Mouse (Mus musculus) left cerebral cortex, postnatal 4 days (tissue): ENCODE results near the gene Sprr2h. TPM values are rescaled to one million over a fixed set of nuclear protein-coding genes. Genes with fewer than 3 reads are reported as not detected.

ENCODE experiments used
- DNase-seq: peaks from one replicate; pipeline ENCODE4 v3.0.0-alpha.2; 2022
- intact Hi-C: fragments of 180-260 bp; cut with DNase I; formaldehyde crosslinking; loops from one replicate; pipeline ENCODE4 v1.15.1; 2025
- total RNA-seq, 2 experiments: library from RNA; stranded (reverse); gene quantifications; 2 replicates each; pipeline ENCODE4 v1.2.3; 2021

Sprr2h gene
- not detected for total RNA-seq

- intact Hi-C loops: no loop called here
- DNase-seq: no peak
Observed at GRCm38 (mm10) chr3:92385385-92385784, at the start of gene Sprr2h. Gene Sprr2h (plus strand): TSS chr3:92385685.

- no peak for DNase-seq
- intact Hi-C loops: no loop called here
Observed at GRCm38 (mm10) chr3:92336278-92336677, 49.2 kb upstream of the Sprr2h start.

DNA sequence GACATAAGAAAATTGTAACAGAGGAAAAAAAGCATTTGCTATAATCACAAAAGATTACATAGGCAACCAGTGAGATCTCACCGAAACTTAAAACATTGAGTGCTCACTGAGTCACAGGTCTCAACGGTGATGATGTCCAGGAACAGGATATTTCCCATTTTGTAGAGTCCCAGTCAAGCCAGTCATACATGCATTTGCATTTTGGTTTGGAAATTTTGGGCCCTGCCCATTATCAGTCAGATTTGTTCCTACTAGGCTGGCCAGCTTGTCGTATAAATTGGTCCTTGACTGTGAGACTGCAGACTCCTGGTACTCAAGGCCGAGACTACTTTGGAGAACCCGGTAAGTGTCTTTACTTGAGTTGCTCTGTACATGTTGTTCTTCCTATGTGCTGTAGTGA, 46.6 kb upstream of the Sprr2h start, which contains the start of gene Sprr2d:
Gene Sprr2d, plus strand, starts transcription at position 301 of the 400 bp plus-strand sequence.
- intact Hi-C loops: no loop called here

DNA sequence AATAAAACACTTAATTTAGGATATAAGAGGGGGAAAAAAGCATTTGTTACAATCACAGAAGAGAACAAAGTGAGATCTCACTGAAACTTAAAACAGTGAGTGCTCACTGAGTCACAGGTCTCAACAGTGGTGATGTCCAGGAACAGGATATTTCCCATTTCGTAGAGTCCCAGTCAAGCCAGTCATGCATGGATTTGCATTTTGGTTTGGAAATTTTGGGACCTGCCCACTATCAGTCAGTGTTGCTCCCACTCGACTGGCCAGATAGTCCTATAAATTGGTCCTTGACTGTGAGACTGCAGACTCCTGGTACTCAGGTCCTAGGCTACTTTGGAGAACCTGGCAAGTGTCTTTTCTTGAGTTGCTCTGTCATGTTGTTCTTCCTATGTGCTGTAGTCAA, 33.6 kb upstream of the Sprr2h start, which contains the start of gene Sprr2e:
Gene Sprr2e, plus strand, starts transcription at position 301 of the 400 bp plus-strand sequence.
- intact Hi-C loops: no loop called here

More for the DNA sequence above, 46.6 kb upstream of the Sprr2h start, which contains the start of gene Sprr2d:
- no peak for DNase-seq

GRCm38 (mm10) chr3:92361619-92362018, 23.9 kb upstream of the Sprr2h start:
- no peak for DNase-seq
- intact Hi-C loops: no loop called here

More for the DNA sequence above, 33.6 kb upstream of the Sprr2h start, which contains the start of gene Sprr2e:
- DNase-seq: no peak

GRCm38 (mm10) chr3:92364887-92365286, 20.6 kb upstream of the Sprr2h start, which contains the start of gene Sprr2f:
Gene Sprr2f (plus strand): TSS chr3:92365187.
- intact Hi-C loops: no loop called here
- no peak for DNase-seq

DNA sequence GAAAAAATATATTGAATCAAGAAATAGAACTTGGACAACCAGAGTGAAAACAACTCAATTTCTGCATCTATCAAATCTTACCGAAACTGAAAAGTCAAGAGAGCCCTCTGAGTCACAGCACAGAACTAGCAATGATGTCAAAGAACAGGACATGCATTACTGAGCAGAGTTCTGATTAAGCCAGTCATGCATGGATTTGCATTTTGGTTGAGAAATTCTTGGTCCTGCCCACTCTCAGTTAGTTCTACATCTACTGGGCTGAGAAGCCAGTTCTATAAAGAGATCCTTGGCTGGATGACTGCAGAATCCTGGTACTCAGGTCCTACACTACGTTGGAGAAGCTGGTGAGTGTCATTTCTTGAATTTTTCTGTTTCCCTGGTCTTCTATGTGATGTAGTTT, 11.9 kb upstream of the Sprr2h start:
- no peak for DNase-seq
- intact Hi-C loops: no loop called here

GRCm38 (mm10) chr3:92394301-92394700, 8.8 kb downstream of the Sprr2h start:
- no peak for DNase-seq

DNA sequence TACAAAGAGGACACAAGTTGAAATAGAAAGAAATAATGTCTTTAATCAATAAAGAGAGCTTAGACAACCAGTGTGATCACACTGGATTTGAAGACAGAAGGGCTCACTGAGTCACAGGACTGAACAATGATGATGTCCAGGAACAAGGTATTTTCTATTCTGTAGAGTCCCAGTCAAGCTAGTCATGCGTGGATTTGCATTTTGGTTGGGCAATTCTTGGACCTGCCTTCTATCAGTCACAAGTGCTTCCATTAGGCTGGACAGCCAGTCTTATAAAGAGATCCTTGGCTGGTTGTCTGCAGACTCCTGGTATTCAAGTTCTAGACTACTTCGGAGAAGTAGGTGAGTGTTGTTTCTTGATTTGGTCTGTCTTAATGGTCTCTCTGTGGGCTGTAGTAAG, 22.2 kb downstream of the Sprr2h start, which contains the start of gene Sprr2i:
Gene Sprr2i, plus strand, starts transcription at position 301 of the 400 bp plus-strand sequence.
- intact Hi-C loops: no loop called here
- no peak for DNase-seq

More at GRCm38 (mm10) chr3:92394301-92394700, 8.8 kb downstream of the Sprr2h start:
- intact Hi-C loops: no loop called here

DNA sequence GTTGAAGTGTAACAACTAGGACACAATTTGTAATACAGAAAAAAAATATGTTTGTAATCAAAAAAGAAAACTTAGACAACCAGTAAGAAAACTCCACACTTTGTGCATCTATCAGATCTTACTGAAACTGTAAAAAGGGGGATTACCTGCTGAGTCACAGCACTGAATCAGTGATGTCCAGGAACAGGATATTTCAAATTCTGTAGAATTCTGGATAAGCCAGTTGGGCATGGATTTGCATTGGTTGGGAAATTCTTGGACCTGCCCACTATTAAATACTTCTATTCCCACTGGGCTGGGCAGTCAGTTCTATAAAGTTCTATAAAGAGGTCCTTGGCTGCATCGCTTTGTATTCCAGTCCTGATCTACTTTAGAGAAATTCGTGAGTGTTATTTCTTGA, 32.3 kb downstream of the Sprr2h start, which contains the start of gene Sprr2j-ps:
Gene Sprr2j-ps, plus strand, starts transcription at position 301 of the 400 bp plus-strand sequence.
- intact Hi-C loops: no loop called here
- DNase-seq: no peak

DNA sequence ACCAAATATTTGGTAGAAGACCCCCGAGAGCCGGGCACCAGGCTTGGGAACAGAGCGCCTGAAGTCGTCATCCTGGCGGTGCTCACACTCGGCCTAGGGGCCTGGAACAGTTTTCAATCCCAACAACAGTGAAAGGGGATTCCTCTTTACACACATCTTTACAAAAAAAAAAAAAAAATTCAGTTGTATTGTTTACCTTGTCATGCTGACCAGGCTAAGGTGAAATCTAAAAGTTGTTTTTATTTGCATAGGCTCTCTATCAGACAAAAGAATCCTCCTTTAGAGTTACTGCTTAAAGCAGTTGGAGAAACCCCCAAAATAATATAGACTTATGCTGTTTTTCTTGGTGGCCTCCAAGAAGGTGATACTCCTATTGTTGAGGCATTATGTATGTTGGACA, 43.8 kb downstream of the Sprr2h start, which contains the start of gene Gm9774:
Gene Gm9774, minus strand, starts transcription at position 101 of the 400 bp plus-strand sequence.
- DNase-seq: no peak
- intact Hi-C loops: no loop called here

- intact Hi-C loops: no loop called here
- no peak for DNase-seq
Observed at GRCm38 (mm10) chr3:92432282-92432681, 46.8 kb downstream of the Sprr2h start, which contains the start of gene Sprr2k. Gene Sprr2k (plus strand): TSS chr3:92432582.

Other genes starting within 250 kb of the Sprr2h start
- not detected for gene Lelp1, start 242.9 kb upstream of the Sprr2h start, total RNA-seq
- gene Sprr2a1, start 169.9 kb upstream of the Sprr2h start, total RNA-seq: not detected
- gene Sprr2a2, start 169.8 kb upstream of the Sprr2h start, total RNA-seq: not detected
- not detected for gene Sprr2a3, start 100.3 kb upstream of the Sprr2h start, total RNA-seq
- not detected for gene Sprr2b, start 69.1 kb upstream of the Sprr2h start, total RNA-seq
- not detected for gene Sprr2d, start 46.5 kb upstream of the Sprr2h start, total RNA-seq
- not detected for gene Sprr2e, start 33.5 kb upstream of the Sprr2h start, total RNA-seq
- gene Sprr2f, start 20.5 kb upstream of the Sprr2h start, total RNA-seq: not detected
- gene Sprr2i, start 22.3 kb downstream of the Sprr2h start, total RNA-seq: not detected
- gene Sprr2j-ps, start 32.4 kb downstream of the Sprr2h start, total RNA-seq: not detected
- 1 to 10 TPM; 2.9 to 3.4 TPM for gene Gm9774, start 43.7 kb downstream of the Sprr2h start, total RNA-seq
- gene Sprr2k, start 46.9 kb downstream of the Sprr2h start, total RNA-seq: not detected
- gene Sprr1b, start 53.1 kb downstream of the Sprr2h start, total RNA-seq: not detected
- gene Sprr3, start 73.0 kb downstream of the Sprr2h start, total RNA-seq: not detected
- gene Sprr1a, start 100.2 kb downstream of the Sprr2h start, total RNA-seq: not detected
- not detected for gene Sprr4, start 114.8 kb downstream of the Sprr2h start, total RNA-seq
- not detected for gene 2310046K23Rik, start 148.8 kb downstream of the Sprr2h start, total RNA-seq
- gene Ivl, start 188.1 kb downstream of the Sprr2h start, total RNA-seq: not detected
- not detected for gene Smcp, start 203.3 kb downstream of the Sprr2h start, total RNA-seq
- gene 2210017I01Rik, start 221.8 kb downstream of the Sprr2h start, total RNA-seq: not detected
- not detected for gene Lce6a, start 236.0 kb downstream of the Sprr2h start, total RNA-seq